In genomic region chr8:85926107-85926506, GRCm38 (mm10) we compare ENCODE assay signal across 9 mouse cellular contexts.
DNase-seq lines count a peak whose midpoint lies in the region; ATAC-seq lines count a peak whose summit lies in the region.
"Had no signal": no experiment of that assay in that cellular context is flagged by ENCODE, and none has a peak within 500 bp of the region (broad histone marks: within the 10 kb centered on the region; RNA-seq: fewer than 3 reads in every experiment).

No protein-coding gene starts in this region.

- 0 out of 2 replicates have a peak, but pooled peaks cover 3% of the 10 kb centered on the region for H3K4me1 ChIP-seq in heart, embryonic 11.5 days (ENCODE audit: control insufficient read depth, insufficient read depth, low read length)
- 0 out of 2 replicates have a peak, but pooled peaks cover 3% of the 10 kb centered on the region for H3K4me1 ChIP-seq in midbrain, embryonic 16.5 days (ENCODE audit: control insufficient read depth, insufficient read depth, low read length)
- H3K4me1 ChIP-seq in midbrain, embryonic 11.5 days (ENCODE audit: control insufficient read depth, insufficient read depth, low read length), result no peaks in the 10 kb centered on the region
- peaks cover 9% of the 10 kb centered on the region; the same call in 1 of the 2 replicates for H3K4me1 ChIP-seq in kidney, embryonic 16.5 days (ENCODE audit: insufficient read depth, low read length)

- H3K9ac ChIP-seq in heart, embryonic 11.5 days (ENCODE audit: low read depth, low read length), result no peak overlapping the region
- H3K9ac ChIP-seq in midbrain, embryonic 16.5 days (ENCODE audit: low read depth, low read length), result no peak overlapping the region
- H3K9ac ChIP-seq in midbrain, embryonic 11.5 days (ENCODE audit: low read length), result no peak overlapping the region
- no peak overlapping the region for H3K9ac ChIP-seq in kidney, embryonic 16.5 days (replicated peaks; ENCODE audit: low read length)

- no peak overlapping the region for H3K4me3 ChIP-seq in heart, embryonic 11.5 days (ENCODE audit: low read depth, low read length)
- no peak overlapping the region for H3K4me3 ChIP-seq in midbrain, embryonic 16.5 days (ENCODE audit: low read depth, low read length)
- H3K4me3 ChIP-seq in midbrain, embryonic 11.5 days (ENCODE audit: low read depth, low read length), result no peak overlapping the region
- H3K4me3 ChIP-seq in kidney, embryonic 16.5 days (ENCODE audit: low read length), result no peak overlapping the region

- no peak overlapping the region for H3K27ac ChIP-seq in heart, embryonic 11.5 days (ENCODE audit: low read depth, low read length)
- no peak overlapping the region for H3K27ac ChIP-seq in midbrain, embryonic 16.5 days (ENCODE audit: low read length)
- H3K27ac ChIP-seq in midbrain, embryonic 11.5 days (ENCODE audit: low read depth, low read length), result no peak overlapping the region
- H3K27ac ChIP-seq in kidney, embryonic 16.5 days (ENCODE audit: low read length), result peak overlapping the region; percentile 58; the same call in 1 of the 2 replicates

- 58% methylated on average over 3 of the region's 3 CpGs for WGBS in heart, embryonic 11.5 days (ENCODE audit: insufficient replicate concordance)
- 78% methylated on average over 3 of the region's 3 CpGs for WGBS in midbrain, embryonic 16.5 days
- 86% methylated on average over 3 of the region's 3 CpGs for WGBS in midbrain, embryonic 11.5 days
- 45% methylated on average over 3 of the region's 3 CpGs for WGBS in kidney, embryonic 16.5 days

- H3K27me3 ChIP-seq in heart, embryonic 11.5 days (ENCODE audit: control insufficient read depth, insufficient read depth, low read length), result no peaks in the 10 kb centered on the region
- H3K27me3 ChIP-seq in midbrain, embryonic 16.5 days (ENCODE audit: control insufficient read depth, insufficient read depth, low read depth, low read length), result no peaks in the 10 kb centered on the region
- H3K27me3 ChIP-seq in midbrain, embryonic 11.5 days (ENCODE audit: control insufficient read depth, insufficient read depth, low read length), result no peaks in the 10 kb centered on the region
- H3K27me3 ChIP-seq in kidney, embryonic 16.5 days (ENCODE audit: insufficient read depth, low read length), result no peaks in the 10 kb centered on the region

- no peak overlapping the region for H3K4me2 ChIP-seq in heart, embryonic 11.5 days
- no peak overlapping the region for H3K4me2 ChIP-seq in midbrain, embryonic 16.5 days (ENCODE audit: low read length)
- H3K4me2 ChIP-seq in midbrain, embryonic 11.5 days, result no peak overlapping the region
- H3K4me2 ChIP-seq in kidney, embryonic 16.5 days (replicated peaks; ENCODE audit: low read depth, low read length), result no peak overlapping the region

- H3K36me3 ChIP-seq in heart, embryonic 11.5 days (ENCODE audit: control insufficient read depth, insufficient read depth, low read length), result no peaks in the 10 kb centered on the region
- H3K36me3 ChIP-seq in midbrain, embryonic 16.5 days (ENCODE audit: control insufficient read depth, insufficient read depth, low read length), result no peaks in the 10 kb centered on the region
- H3K36me3 ChIP-seq in midbrain, embryonic 11.5 days (ENCODE audit: control insufficient read depth, insufficient read depth, low read length), result no peaks in the 10 kb centered on the region
- H3K36me3 ChIP-seq in kidney, embryonic 16.5 days (ENCODE audit: insufficient read depth, low read length), result no peaks in the 10 kb centered on the region

- no peak for ATAC-seq in heart, embryonic 11.5 days (replicated peaks; ENCODE audit: insufficient number of reproducible peaks, low FRiP score, low TSS enrichment)
- ATAC-seq in midbrain, embryonic 16.5 days, result peak; percentile 28; the same call in 1 of the 2 replicates
- no peak for ATAC-seq in midbrain, embryonic 11.5 days (ENCODE audit: low FRiP score)
- peak; percentile 74; the same call in 1 of the 2 replicates for ATAC-seq in kidney, embryonic 16.5 days (ENCODE audit: low FRiP score, low TSS enrichment)
- ATAC-seq: forebrain, embryonic 16.5 days had no signal

- peak; percentile 35 to 56 for DNase-seq in heart, adult 9 months (ENCODE audit: low spot score in 2 of 2)
- no peak for DNase-seq in midbrain, embryonic 11.5 days (ENCODE audit: low spot score, missing footprints)
- peak; percentile 15 for DNase-seq in telencephalon, adult 2 months (ENCODE audit: low read depth, low spot score)
- DNase-seq in B cell, adult 2 months, result no peak

- H3K9me3 ChIP-seq in heart, embryonic 11.5 days (replicated peaks; ENCODE audit: control insufficient read depth, low read length), result no peaks in the 10 kb centered on the region
- no peaks in the 10 kb centered on the region for H3K9me3 ChIP-seq in midbrain, embryonic 16.5 days (replicated peaks; ENCODE audit: control insufficient read depth, low read length, poor library complexity, severe bottlenecking)
- no peaks in the 10 kb centered on the region for H3K9me3 ChIP-seq in midbrain, embryonic 11.5 days (ENCODE audit: control insufficient read depth, low read length)
- no peaks in the 10 kb centered on the region for H3K9me3 ChIP-seq in kidney, embryonic 16.5 days (ENCODE audit: low read length)
- H3K9me3 ChIP-seq: G1E had no signal

Comparison
In these comparisons a context has a peak if more than half of its experiments do, and no peak if none do; other contexts are left out.
1. ATAC-seq: peak in midbrain, embryonic 16.5 days (single experiment) and kidney, embryonic 16.5 days (single experiment); none in heart, embryonic 11.5 days (single experiment) and midbrain, embryonic 11.5 days (single experiment).
2. DNase-seq: peak in heart, adult 9 months (2 of 2) and telencephalon, adult 2 months (single experiment); none in midbrain, embryonic 11.5 days (single experiment) and B cell, adult 2 months (0 of 2).